Mouse (Mus musculus) cerebellum, adult 2 months (tissue): ENCODE results near the gene Ptprf.

Experiments
- CTCF ChIP-seq: fragments of 200-500 bp; IDR thresholded peaks from 2 replicates; pipeline ENCODE4 v1.5.1; 2011; ENCODE audit warnings: low read depth, mild to moderate bottlenecking, control low read depth, low read length, moderate library complexity, borderline replicate concordance; ENCODE audit not compliant: insufficient read depth
- POLR2A ChIP-seq: fragments of 200-500 bp; IDR thresholded peaks from 2 replicates; pipeline ENCODE4 v1.6.1; 2011; ENCODE audit warnings: low read length, control low read depth, borderline replicate concordance; ENCODE audit not compliant: insufficient read depth

DNA sequence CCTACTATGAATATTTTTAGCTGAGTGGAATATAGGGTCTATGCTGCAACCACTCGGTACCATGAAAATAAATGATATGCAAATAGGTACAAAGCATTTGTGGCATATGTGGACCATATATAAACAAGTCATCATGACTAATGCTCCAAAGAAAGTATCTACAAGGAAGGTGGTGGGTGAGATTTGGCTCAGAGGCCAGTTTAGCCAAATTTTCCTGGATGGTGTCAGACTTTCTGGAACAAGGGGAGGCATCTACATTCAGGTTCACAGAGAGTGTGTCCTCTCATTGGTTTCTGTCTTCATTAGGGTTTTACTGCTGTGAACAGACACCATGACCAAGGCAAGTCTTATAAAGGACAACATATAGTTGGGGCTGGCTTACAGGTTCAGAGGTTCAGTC lies 19.3 kb upstream of the Ptprf start:
- TF ChIP-seq CTCF, result no peak
- TF ChIP-seq POLR2A, result no peak
